In genomic region chr7:36133658-36134143, GRCm38 (mm10) we compare ENCODE assay signal across 8 mouse cellular contexts.
A peak's percentile ranks its signal among the peaks of the same experiment; 100 is the strongest.
DNase-seq lines count a peak whose midpoint lies in the region; ATAC-seq lines count a peak whose summit lies in the region.

No protein-coding gene starts in this region.

- ATAC-seq in heart, embryonic 14.5 days (ENCODE audit: insufficient number of reproducible peaks, insufficient read depth, low FRiP score, low read depth), result no peak
- no peak for ATAC-seq in activated CD4-positive, CD25-positive, alpha-beta regulatory T cell, adult 4 months

- H3K9ac ChIP-seq in heart, embryonic 14.5 days (ENCODE audit: low read length), result no peak overlapping the region

- peak; percentile 14 for DNase-seq in urinary bladder, postnatal 14 days (ENCODE audit: low spot score)
- no peak for DNase-seq in urinary bladder, adult 2 months (ENCODE audit: low spot score)
- DNase-seq in kidney, postnatal 4 days, result peak; percentile 38 to 62
- DNase-seq in neural tube, embryonic 10.5 days (ENCODE audit: extremely low spot score, low spot score), result peak; percentile 47
- DNase-seq in thymus, postnatal 25 days, result no peak
- no peak for DNase-seq in gastrocnemius, postnatal 4 days (ENCODE audit: low spot score in 2 of 2)

- 11% methylated on average over 8 of the region's 8 CpGs for WGBS in heart, embryonic 14.5 days

- peak overlapping the region; percentile 17 to 62; a peak in 2 of 4 replicates for H3K27ac ChIP-seq in heart, embryonic 14.5 days (replicated peaks in 1 of 2; ENCODE audit: control insufficient read depth in 1 of 2, insufficient read depth in 1 of 2, low read depth in 2 of 2, low read length in 2 of 2)

- peak overlapping the region; percentile 35 for H3K4me2 ChIP-seq in heart, embryonic 14.5 days (ENCODE audit: low read length)

- H3K9me3 ChIP-seq in heart, embryonic 14.5 days (ENCODE audit: control insufficient read depth, low read length), result no peaks in the 10 kb centered on the region

- no peak overlapping the region for H3K4me3 ChIP-seq in heart, embryonic 14.5 days (ENCODE audit: control insufficient read depth in 1 of 2, insufficient read depth in 1 of 2, low read depth in 1 of 2, low read length in 2 of 2)

- no peaks in the 10 kb centered on the region for H3K27me3 ChIP-seq in heart, embryonic 14.5 days (ENCODE audit: control insufficient read depth, insufficient read depth, low read length)

- no peaks in the 10 kb centered on the region for H3K36me3 ChIP-seq in heart, embryonic 14.5 days (ENCODE audit: control insufficient read depth, insufficient read depth, low read length)

- H3K4me1 ChIP-seq in heart, embryonic 14.5 days (ENCODE audit: control insufficient read depth in 2 of 2, insufficient read depth in 2 of 2, low read length in 2 of 2), result peaks cover 6 to 9% of the 10 kb centered on the region in 2 experiments; a peak in 3 of 4 replicates

Comparison
In these comparisons a context has a peak if more than half of its experiments do, and no peak if none do; other contexts are left out.
1. DNase-seq: peak in urinary bladder, postnatal 14 days (single experiment), kidney, postnatal 4 days (2 of 2) and neural tube, embryonic 10.5 days (single experiment); none in urinary bladder, adult 2 months (single experiment), thymus, postnatal 25 days (single experiment) and gastrocnemius, postnatal 4 days (0 of 2).